Mouse (Mus musculus): ENCODE data around the gene Iqcf1. TPM values are rescaled to one million over a fixed set of nuclear protein-coding genes. Genes with fewer than 3 reads are reported as not detected.

The Iqcf1 gene
- polyA plus RNA-seq, 1 experiment, result not detected

GRCm38 (mm10) chr9:106456325-106457162 lies 43.2 kb upstream of the Iqcf1 start:
- H3K4me1 ChIP-seq, result peaks cover 56% of the 10 kb centered on the region
- no peak overlapping the region for H3K4me3 ChIP-seq (replicated peaks)
- TF ChIP-seq FLI1 (IDR thresholded peaks at IDR 0.05; ENCODE audit: low read length) (no peak), GATA1 (IDR thresholded peaks at IDR 0.05; ENCODE audit: borderline replicate concordance, low read length) (no peak)

GRCm38 (mm10) chr9:106457163-106457559 lies 42.6 kb upstream of the Iqcf1 start:
- no peak for TF ChIP-seq FLI1 (IDR thresholded peaks at IDR 0.05; ENCODE audit: low read length)
- no peak for TF ChIP-seq GATA1 (IDR thresholded peaks at IDR 0.05; ENCODE audit: borderline replicate concordance, low read length)
- no peaks in the 10 kb centered on the region for H3K36me3 ChIP-seq (replicated peaks; ENCODE audit: low read length)
- peaks cover 56% of the 10 kb centered on the region for H3K4me1 ChIP-seq
- no peaks in the 10 kb centered on the region for H3K9me3 ChIP-seq
- peaks cover 88% of the 10 kb centered on the region for H3K27me3 ChIP-seq (replicated peaks)
- no peak overlapping the region for H3K4me3 ChIP-seq (replicated peaks)

More at GRCm38 (mm10) chr9:106456325-106457162, 43.2 kb upstream of the Iqcf1 start:
- H3K9me3 ChIP-seq, result no peaks in the 10 kb centered on the region
- H3K36me3 ChIP-seq (replicated peaks; ENCODE audit: low read length), result no peaks in the 10 kb centered on the region
- peaks cover 88% of the 10 kb centered on the region for H3K27me3 ChIP-seq (replicated peaks)

- H3K4me3 ChIP-seq (replicated peaks), result no peak overlapping the region
- TF ChIP-seq GATA1 (IDR thresholded peaks at IDR 0.05; ENCODE audit: borderline replicate concordance, low read length) (no peak), FLI1 (IDR thresholded peaks at IDR 0.05; ENCODE audit: low read length) (no peak)
Observed at GRCm38 (mm10) chr9:106457920-106458319, 41.8 kb upstream of the Iqcf1 start.

GRCm38 (mm10) chr9:106459946-106460345 lies 39.8 kb upstream of the Iqcf1 start:
- no peak overlapping the region for H3K4me3 ChIP-seq (replicated peaks)
- no peaks in the 10 kb centered on the region for H3K36me3 ChIP-seq (replicated peaks; ENCODE audit: low read length)
- TF ChIP-seq GATA1 (IDR thresholded peaks at IDR 0.05; ENCODE audit: borderline replicate concordance, low read length) (no peak), FLI1 (IDR thresholded peaks at IDR 0.05; ENCODE audit: low read length) (no peak)

More at GRCm38 (mm10) chr9:106457920-106458319, 41.8 kb upstream of the Iqcf1 start:
- Histone ChIP-seq H3K9me3 (no peaks in the 10 kb centered on the region), H3K27me3 (replicated peaks) (peaks cover 88% of the 10 kb centered on the region), H3K36me3 (replicated peaks; ENCODE audit: low read length) (no peaks in the 10 kb centered on the region), H3K4me1 (peaks cover 54% of the 10 kb centered on the region)

GRCm38 (mm10) chr9:106460401-106461025 lies 39.3 kb upstream of the Iqcf1 start:
- Histone ChIP-seq H3K36me3 (replicated peaks; ENCODE audit: low read length) (no peaks in the 10 kb centered on the region), H3K9me3 (no peaks in the 10 kb centered on the region), H3K27me3 (replicated peaks) (peaks cover 93% of the 10 kb centered on the region), H3K4me1 (peaks cover 50% of the 10 kb centered on the region), H3K4me3 (replicated peaks) (no peak overlapping the region)
- TF ChIP-seq FLI1 (IDR thresholded peaks at IDR 0.05; ENCODE audit: low read length) (no peak), GATA1 (IDR thresholded peaks at IDR 0.05; ENCODE audit: borderline replicate concordance, low read length) (no peak)

More at GRCm38 (mm10) chr9:106459946-106460345, 39.8 kb upstream of the Iqcf1 start:
- Histone ChIP-seq H3K9me3 (no peaks in the 10 kb centered on the region), H3K27me3 (replicated peaks) (peaks cover 93% of the 10 kb centered on the region), H3K4me1 (peaks cover 50% of the 10 kb centered on the region)

- no peaks in the 10 kb centered on the region for H3K36me3 ChIP-seq (replicated peaks; ENCODE audit: low read length)
- H3K4me1 ChIP-seq, result peaks cover 53% of the 10 kb centered on the region
Observed at GRCm38 (mm10) chr9:106461026-106461415, 38.7 kb upstream of the Iqcf1 start.

GRCm38 (mm10) chr9:106461641-106462429 lies 37.9 kb upstream of the Iqcf1 start:
- no peak for TF ChIP-seq GATA1 (IDR thresholded peaks at IDR 0.05; ENCODE audit: borderline replicate concordance, low read length)
- TF ChIP-seq FLI1 (IDR thresholded peaks at IDR 0.05; ENCODE audit: low read length), result no peak
- Histone ChIP-seq H3K4me3 (replicated peaks) (no peak overlapping the region), H3K27me3 (replicated peaks) (peaks cover 92% of the 10 kb centered on the region), H3K9me3 (0 out of 2 replicates have a peak, but pooled peaks cover 4% of the 10 kb centered on the region), H3K4me1 (peaks cover 48% of the 10 kb centered on the region), H3K36me3 (replicated peaks; ENCODE audit: low read length) (no peaks in the 10 kb centered on the region)

More at GRCm38 (mm10) chr9:106461026-106461415, 38.7 kb upstream of the Iqcf1 start:
- Histone ChIP-seq H3K4me3 (replicated peaks) (no peak overlapping the region), H3K9me3 (0 out of 2 replicates have a peak, but pooled peaks cover 4% of the 10 kb centered on the region), H3K27me3 (replicated peaks) (peaks cover 94% of the 10 kb centered on the region)
- TF ChIP-seq GATA1 (IDR thresholded peaks at IDR 0.05; ENCODE audit: borderline replicate concordance, low read length), result no peak
- TF ChIP-seq FLI1 (IDR thresholded peaks at IDR 0.05; ENCODE audit: low read length), result no peak

- no peak for TF ChIP-seq FLI1 (IDR thresholded peaks at IDR 0.05; ENCODE audit: low read length)
- no peak for TF ChIP-seq GATA1 (IDR thresholded peaks at IDR 0.05; ENCODE audit: borderline replicate concordance, low read length)
- H3K4me1 ChIP-seq, result peaks cover 48% of the 10 kb centered on the region
- H3K27me3 ChIP-seq (replicated peaks), result peaks cover 91% of the 10 kb centered on the region
- no peaks in the 10 kb centered on the region for H3K36me3 ChIP-seq (replicated peaks; ENCODE audit: low read length)
- H3K9me3 ChIP-seq, result 0 out of 2 replicates have a peak, but pooled peaks cover 4% of the 10 kb centered on the region
- no peak overlapping the region for H3K4me3 ChIP-seq (replicated peaks)
Observed at GRCm38 (mm10) chr9:106462430-106462800, 37.4 kb upstream of the Iqcf1 start.
